Mouse (Mus musculus) midbrain, embryonic 11.5 days (tissue): ENCODE results near the gene Gm13287. TPM values are rescaled to one million over a fixed set of nuclear protein-coding genes. Genes with fewer than 3 reads are reported as not detected.
A peak's percentile ranks its signal among the peaks of the same experiment; 100 is the strongest.
"Not testable (repeated sequence)": the region's sequence is repeated elsewhere in the genome, so short reads cannot be mapped to it uniquely, and the experiment has no call there.

ENCODE experiments used
- ATAC-seq: fragments of 200-750 bp; cut with Nextera tagmentation; 2 replicates; pipeline ENCODE4 v1.8.0; 2017; ENCODE audit warnings: moderate TSS enrichment, moderate library complexity; ENCODE audit not compliant: low FRiP score
- DNase-seq: peaks from one replicate; pipeline ENCODE4 v3.0.0; 2015; ENCODE audit warnings: low spot score; ENCODE audit errors: missing footprints
- H3K27ac ChIP-seq: fragments of 300-500 bp; sonication (generic); 2 replicates; pipeline ENCODE4 v1.5.1; 2014; ENCODE audit warnings: low read depth, low read length
- H3K27me3 ChIP-seq: fragments of 300-500 bp; sonication (generic); 2 replicates; pipeline ENCODE4 v1.6.1; 2014; ENCODE audit warnings: mild to moderate bottlenecking, low read length, moderate library complexity, mixed read lengths; ENCODE audit not compliant: control insufficient read depth, insufficient read depth
- H3K36me3 ChIP-seq: fragments of 300-500 bp; sonication (generic); 2 replicates; pipeline ENCODE4 v1.6.1; 2014; ENCODE audit warnings: mild to moderate bottlenecking, low read length, moderate library complexity, mixed read lengths; ENCODE audit not compliant: control insufficient read depth, insufficient read depth
- H3K4me1 ChIP-seq: fragments of 300-500 bp; sonication (generic); 2 replicates; pipeline ENCODE4 v1.6.1; 2014; ENCODE audit warnings: low read length; ENCODE audit not compliant: control insufficient read depth, insufficient read depth
- H3K4me2 ChIP-seq: fragments of 300-500 bp; sonication (generic); 2 replicates; pipeline ENCODE4 v1.6.1; 2014; ENCODE audit warnings: mild to moderate bottlenecking, moderate library complexity
- H3K4me3 ChIP-seq: fragments of 300-500 bp; sonication (generic); 2 replicates; pipeline ENCODE4 v1.5.1; 2014; ENCODE audit warnings: low read depth, low read length
- H3K9ac ChIP-seq: fragments of 300-500 bp; sonication (generic); 2 replicates; pipeline ENCODE4 v1.6.1; 2014; ENCODE audit warnings: low read length
- H3K9me3 ChIP-seq: fragments of 300-500 bp; sonication (generic); 2 replicates; pipeline ENCODE4 v1.6.1; 2016; ENCODE audit warnings: low read length; ENCODE audit not compliant: control insufficient read depth
- WGBS: fragments of 180-500 bp; shearing (Covaris S2); extraction: QIAGEN DNeasy Blood & Tissue Kit; methylation state at CpG from one replicate; pipeline ENCODE4 v1.1.7; 2014; 5-methylcytosine and 5-hydroxymethylcytosine counted together
- polyA plus RNA-seq: library from polyadenylated mRNA; unstranded; fragments of >200 nt; fragmentation: Nextera tagmentation; extraction: Ambion mirVana; gene quantifications from 2 replicates; pipeline ENCODE4 v1.2.1, GENCODE M21; 2014

Gene Gm13287
- polyA plus RNA-seq, 1 experiment from 2014 or later, result not detected

- H3K27me3 ChIP-seq, H3K9ac ChIP-seq, H3K36me3 ChIP-seq, ATAC-seq, H3K9me3 ChIP-seq, H3K4me1 ChIP-seq, H3K27ac ChIP-seq: not testable (repeated sequence)
- H3K4me2 ChIP-seq, result peak overlapping the region; percentile 32
- peak overlapping the region; percentile 10; the same call in 1 of the 2 replicates for H3K4me3 ChIP-seq
- WGBS, result 4% methylated on average over 20 of the region's 42 CpGs
- DNase-seq, result peak; percentile 85
Observed at GRCm38 (mm10) chr4:88763384-88764018, 39.6 kb upstream of the Gm13287 start.

GRCm38 (mm10) chr4:88773534-88773933 is 29.5 kb upstream of the Gm13287 start, which contains the start of gene Gm13290:
TSS of gene Gm13290 (plus strand) at chr4:88773834.
- ATAC-seq, H3K4me2 ChIP-seq, H3K4me1 ChIP-seq, H3K9ac ChIP-seq, H3K36me3 ChIP-seq, DNase-seq, H3K9me3 ChIP-seq, H3K4me3 ChIP-seq, H3K27ac ChIP-seq, H3K27me3 ChIP-seq: not testable (repeated sequence)
- no CpG with 5 or more reads among the region's 32 CpGs for WGBS

DNA sequence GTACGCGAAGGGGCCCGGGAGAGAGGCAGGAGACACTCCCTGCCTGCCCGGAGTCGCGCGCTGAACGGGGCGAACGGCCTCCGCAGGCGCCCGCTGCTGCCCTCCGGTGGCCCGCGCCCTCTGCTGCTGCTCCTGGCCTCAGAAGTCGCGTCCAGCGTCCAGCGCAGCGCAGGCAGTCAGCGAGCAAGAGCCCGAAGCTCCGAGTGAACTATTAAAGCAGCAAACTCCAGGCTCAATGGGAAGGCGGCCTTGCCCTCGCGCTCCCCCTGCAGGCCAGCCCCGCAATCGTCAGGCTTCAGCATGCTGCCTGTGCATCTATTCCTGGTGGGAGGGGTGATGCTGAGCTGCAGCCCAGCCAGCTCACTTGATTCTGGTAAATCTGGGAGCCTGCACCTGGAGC is 26.4 kb upstream of the Gm13287 start, which contains the start of gene Gm13289:
Gm13289 (plus strand) TSS at position 301 of the 400 bp plus-strand sequence.
- not testable (repeated sequence) for H3K4me3 ChIP-seq, H3K27me3 ChIP-seq, H3K36me3 ChIP-seq, H3K27ac ChIP-seq, H3K4me1 ChIP-seq, H3K9ac ChIP-seq, H3K9me3 ChIP-seq, ATAC-seq, H3K4me2 ChIP-seq, DNase-seq
- no CpG with 5 or more reads among the region's 29 CpGs for WGBS

DNA sequence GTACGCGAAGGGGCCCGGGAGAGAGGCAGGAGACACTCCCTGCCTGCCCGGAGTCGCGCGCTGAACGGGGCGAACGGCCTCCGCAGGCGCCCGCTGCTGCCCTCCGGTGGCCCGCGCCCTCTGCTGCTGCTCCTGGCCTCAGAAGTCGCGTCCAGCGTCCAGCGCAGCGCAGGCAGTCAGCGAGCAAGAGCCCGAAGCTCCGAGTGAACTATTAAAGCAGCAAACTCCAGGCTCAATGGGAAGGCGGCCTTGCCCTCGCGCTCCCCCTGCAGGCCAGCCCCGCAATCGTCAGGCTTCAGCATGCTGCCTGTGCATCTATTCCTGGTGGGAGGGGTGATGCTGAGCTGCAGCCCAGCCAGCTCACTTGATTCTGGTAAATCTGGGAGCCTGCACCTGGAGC is 23.5 kb upstream of the Gm13287 start, which contains the start of gene Gm13272:
Gm13272 (plus strand) TSS at position 301 of the 400 bp plus-strand sequence.
- H3K9ac ChIP-seq, H3K27ac ChIP-seq, H3K4me1 ChIP-seq, DNase-seq, H3K4me3 ChIP-seq, H3K27me3 ChIP-seq, H3K9me3 ChIP-seq, ATAC-seq, H3K36me3 ChIP-seq, H3K4me2 ChIP-seq: not testable (repeated sequence)
- WGBS, result no CpG with 5 or more reads among the region's 29 CpGs

DNA sequence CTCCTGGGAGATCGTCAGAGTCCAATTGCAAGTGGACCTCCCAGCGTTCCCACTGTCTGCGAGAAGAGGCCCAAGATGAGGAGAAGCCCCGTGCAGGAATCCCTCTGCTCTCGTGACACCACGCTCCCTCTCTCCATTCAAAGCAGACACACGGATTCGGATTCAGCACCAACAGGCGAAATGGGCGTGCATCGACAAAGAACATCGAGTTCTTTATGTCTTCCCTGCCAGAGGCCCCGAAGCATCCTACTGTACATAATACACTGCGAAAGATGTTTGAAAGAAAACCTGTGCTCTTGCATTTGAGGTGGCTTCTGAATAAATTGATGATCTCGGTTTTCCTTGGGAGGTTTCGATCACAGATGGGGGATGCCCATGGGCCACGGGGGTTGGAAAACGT is 22.7 kb upstream of the Gm13287 start:
- H3K36me3 ChIP-seq, H3K27ac ChIP-seq, H3K9ac ChIP-seq, H3K4me1 ChIP-seq, ATAC-seq, H3K27me3 ChIP-seq, H3K4me3 ChIP-seq, H3K4me2 ChIP-seq, H3K9me3 ChIP-seq: not testable (repeated sequence)
- 46% methylated on average over 14 of the region's 18 CpGs for WGBS
- DNase-seq, result peak; percentile 4

GRCm38 (mm10) chr4:88781831-88782230 is 21.2 kb upstream of the Gm13287 start, which contains the start of gene Ifnz:
TSS of gene Ifnz (plus strand) at chr4:88782131.
- not testable (repeated sequence) for H3K27me3 ChIP-seq, ATAC-seq, H3K4me3 ChIP-seq, H3K27ac ChIP-seq, H3K4me1 ChIP-seq, H3K36me3 ChIP-seq, H3K9ac ChIP-seq, H3K9me3 ChIP-seq, DNase-seq
- WGBS, result 19% methylated on average over 3 of the region's 7 CpGs
- peak within 1 kb of the TSS; percentile 23; the same call in 1 of the 2 replicates for H3K4me2 ChIP-seq

DNA sequence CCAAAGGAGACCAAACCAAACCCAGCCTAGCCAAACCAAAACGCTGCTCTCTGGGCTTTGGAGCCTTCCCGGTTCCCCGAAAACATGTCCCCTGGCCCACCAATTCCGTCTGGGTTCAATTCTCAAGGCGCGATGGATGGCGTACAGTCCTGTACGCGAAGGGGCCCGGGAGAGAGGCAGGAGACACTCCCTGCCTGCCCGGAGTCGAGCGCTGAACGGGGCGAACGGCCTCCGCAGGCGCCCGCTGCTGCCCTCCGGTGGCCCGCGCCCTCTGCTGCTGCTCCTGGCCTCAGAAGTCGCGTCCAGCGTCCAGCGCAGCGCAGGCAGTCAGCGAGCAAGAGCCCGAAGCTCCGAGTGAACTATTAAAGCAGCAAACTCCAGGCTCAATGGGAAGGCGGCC is 20.7 kb upstream of the Gm13287 start:
- not testable (repeated sequence) for H3K27me3 ChIP-seq, H3K9ac ChIP-seq, H3K4me3 ChIP-seq, ATAC-seq, H3K27ac ChIP-seq, H3K4me1 ChIP-seq, DNase-seq, H3K36me3 ChIP-seq, H3K9me3 ChIP-seq
- H3K4me2 ChIP-seq, result peak overlapping the region; percentile 23; the same call in 1 of the 2 replicates
- WGBS, result 3% methylated on average over 7 of the region's 31 CpGs

- H3K27me3 ChIP-seq, ATAC-seq, H3K4me1 ChIP-seq, H3K27ac ChIP-seq, H3K4me3 ChIP-seq, DNase-seq, H3K9ac ChIP-seq, H3K36me3 ChIP-seq, H3K9me3 ChIP-seq, H3K4me2 ChIP-seq: not testable (repeated sequence)
- WGBS, result no CpG with 5 or more reads among the region's 27 CpGs
Observed at GRCm38 (mm10) chr4:88785409-88785808, 17.6 kb upstream of the Gm13287 start, which contains the start of gene Gm13276. TSS of gene Gm13276 (plus strand) at chr4:88785709.

DNA sequence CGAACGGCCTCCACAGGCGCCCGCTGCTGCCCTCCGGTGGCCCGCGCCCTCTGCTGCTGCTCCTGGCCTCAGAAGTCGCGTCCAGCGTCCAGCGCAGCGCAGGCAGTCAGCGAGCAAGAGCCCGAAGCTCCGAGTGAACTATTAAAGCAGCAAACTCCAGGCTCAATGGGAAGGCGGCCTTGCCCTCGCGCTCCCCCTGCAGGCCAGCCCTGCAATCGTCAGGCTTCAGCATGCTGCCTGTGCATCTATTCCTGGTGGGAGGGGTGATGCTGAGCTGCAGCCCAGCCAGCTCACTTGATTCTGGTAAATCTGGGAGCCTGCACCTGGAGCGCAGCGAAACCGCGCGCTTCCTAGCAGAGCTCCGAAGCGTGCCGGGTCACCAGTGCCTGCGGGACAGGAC is 14.7 kb upstream of the Gm13287 start, which contains the start of gene Gm13277:
Gm13277 (plus strand) TSS at position 231 of the 400 bp plus-strand sequence.
- not testable (repeated sequence) for ATAC-seq, H3K9me3 ChIP-seq, H3K36me3 ChIP-seq, H3K9ac ChIP-seq, DNase-seq, H3K4me2 ChIP-seq, H3K4me1 ChIP-seq, H3K27ac ChIP-seq, H3K4me3 ChIP-seq, H3K27me3 ChIP-seq
- WGBS, result 0% methylated on average over 1 of the region's 28 CpGs
